Mouse (Mus musculus) MEL-GATA-1-ER (cell line): ENCODE measurements around the gene AI837181.

Experiments
- DNase-seq: peaks from one replicate; pipeline ENCODE4 v3.0.0-alpha.2; 2012; ENCODE audit warnings: low read depth; ENCODE audit errors: extremely low read depth

AI837181 gene

GRCm38 (mm10) chr19:5445747-5446146 lies 20.8 kb downstream of the AI837181 start:
- no peak for DNase-seq

- DNase-seq, result no peak
These were observed 22.8 kb downstream of the AI837181 start, which contains the start of gene Fosl1 for GRCm38 (mm10) chr19:5447515-5448353. Gene Fosl1, plus strand, starts transcription at chr19:5447547.

DNA sequence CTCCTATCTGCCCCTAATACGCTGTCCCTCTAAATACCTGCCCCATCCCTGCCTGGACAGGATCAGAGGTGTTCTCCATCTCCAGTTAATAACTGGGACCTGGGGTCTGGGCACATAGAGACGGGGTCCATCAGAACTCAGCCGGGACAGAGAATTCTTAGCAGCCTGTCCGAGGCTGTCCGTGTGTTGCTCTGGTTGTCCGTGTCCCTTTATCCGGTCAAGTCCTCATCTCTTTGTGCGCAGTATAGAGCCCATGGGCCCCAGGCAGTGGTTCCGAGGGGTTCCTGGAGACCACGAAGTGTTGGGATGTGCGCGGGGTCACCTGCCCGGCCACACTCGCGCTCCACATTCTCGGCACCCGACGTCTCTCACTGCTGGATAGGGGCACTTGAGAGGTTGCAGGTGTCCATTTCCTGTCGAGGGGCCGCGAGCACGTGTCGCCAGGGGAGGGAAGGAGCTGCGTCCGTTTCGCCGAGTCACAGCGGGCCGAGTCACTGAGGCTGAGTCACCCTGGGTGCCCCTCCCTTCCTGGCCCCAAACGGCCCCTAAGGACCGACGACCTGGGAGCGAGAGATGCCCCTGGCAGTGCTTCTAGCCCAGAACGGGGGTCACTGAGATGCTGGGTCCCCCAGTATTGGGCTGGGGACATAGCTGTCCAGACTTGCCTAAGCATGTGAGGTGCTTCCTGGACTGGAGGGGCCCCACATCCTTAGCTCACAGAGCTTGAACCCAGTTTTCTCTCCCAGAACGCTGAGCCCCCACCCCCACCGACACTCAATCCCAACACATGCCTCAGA lies 23.6 kb downstream of the AI837181 start:
- no peak for DNase-seq

GRCm38 (mm10) chr19:5449673-5450072 lies 24.7 kb downstream of the AI837181 start:
- no peak for DNase-seq

GRCm38 (mm10) chr19:5451766-5452165 lies 26.8 kb downstream of the AI837181 start:
- DNase-seq, result no peak

- no peak for DNase-seq
These were observed 30.1 kb downstream of the AI837181 start for GRCm38 (mm10) chr19:5455037-5455436.

GRCm38 (mm10) chr19:5455568-5455967 lies 30.6 kb downstream of the AI837181 start:
- no peak for DNase-seq

GRCm38 (mm10) chr19:5456241-5456921 lies 31.4 kb downstream of the AI837181 start:
- no peak for DNase-seq

- DNase-seq, result peak; percentile 76
These were observed 32.2 kb downstream of the AI837181 start for GRCm38 (mm10) chr19:5456922-5457745.

- DNase-seq, result no peak
These were observed 33.0 kb downstream of the AI837181 start, which contains the start of gene Ccdc85b for GRCm38 (mm10) chr19:5457746-5458442. Gene Ccdc85b, minus strand, starts transcription at chr19:5457894.

DNA sequence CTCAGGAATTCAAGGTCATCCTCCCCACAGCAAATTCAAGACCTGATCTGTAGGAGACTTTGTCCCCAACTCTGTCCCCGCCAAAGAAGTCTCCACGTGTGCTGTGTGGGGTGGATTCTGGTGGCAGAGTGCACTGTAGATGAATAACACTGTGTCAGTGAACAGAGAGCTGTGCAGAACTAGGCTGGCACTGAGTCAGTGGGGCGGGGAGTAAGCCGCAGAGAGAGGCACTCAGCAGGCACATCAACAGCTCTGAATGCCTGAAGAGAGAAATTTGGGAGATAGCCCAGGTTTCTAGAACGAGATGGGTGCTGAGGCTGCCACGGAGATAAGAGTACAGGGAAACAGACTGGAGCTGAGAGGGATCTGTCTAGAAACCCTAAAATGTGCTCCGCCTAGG lies 34.1 kb downstream of the AI837181 start:
- DNase-seq, result no peak

- DNase-seq, result no peak
These were observed 35.0 kb downstream of the AI837181 start for GRCm38 (mm10) chr19:5459896-5460295.

GRCm38 (mm10) chr19:5460465-5460911 lies 35.5 kb downstream of the AI837181 start, which contains the start of gene Fibp:
Gene Fibp, plus strand, starts transcription at chr19:5460615.
- DNase-seq, result peak; percentile 87

- DNase-seq, result no peak
These were observed 36.5 kb downstream of the AI837181 start for GRCm38 (mm10) chr19:5461411-5461810.

GRCm38 (mm10) chr19:5463212-5463611 lies 38.3 kb downstream of the AI837181 start:
- no peak for DNase-seq

- DNase-seq, result no peak
These were observed 39.0 kb downstream of the AI837181 start for GRCm38 (mm10) chr19:5463791-5464562.

DNA sequence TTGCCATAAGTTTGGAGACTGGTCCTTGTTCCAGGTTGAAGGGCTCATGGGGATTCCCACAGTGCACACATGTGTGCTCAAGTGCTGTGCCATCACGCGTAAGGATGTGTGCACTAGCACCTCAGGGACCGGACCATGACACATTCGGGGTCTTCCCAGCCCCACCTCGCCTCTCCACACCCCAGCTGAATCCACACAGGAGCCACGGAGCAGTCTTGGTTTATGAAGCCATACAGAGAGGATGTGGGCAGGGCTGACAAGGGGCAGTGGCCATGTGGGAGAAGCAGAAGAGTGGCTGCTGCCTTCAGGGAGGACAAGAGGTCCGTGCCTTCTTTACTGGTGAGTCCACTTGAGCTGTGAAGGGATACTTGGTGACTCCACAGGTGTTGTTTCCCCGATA lies 40.1 kb downstream of the AI837181 start:
- DNase-seq, result no peak

- DNase-seq, result no peak
These were observed 42.1 kb downstream of the AI837181 start for GRCm38 (mm10) chr19:5466916-5467500.

- no peak for DNase-seq
These were observed 43.4 kb downstream of the AI837181 start, which contains the start of gene Ctsw for GRCm38 (mm10) chr19:5468374-5468773. Gene Ctsw, minus strand, starts transcription at chr19:5468507.
